Mouse (Mus musculus): ENCODE data around the gene Borcs5. TPM values are rescaled to one million over a fixed set of nuclear protein-coding genes. Genes with fewer than 3 reads are reported as not detected.

The Borcs5 gene
- total and polyA plus RNA-seq, 3 experiments = 10.2 to 16.4 (median 10.4) TPM

- H3K79me2 ChIP-seq (replicated peaks; ENCODE audit: control insufficient read depth, extremely low read depth, insufficient read depth, poor library complexity, severe bottlenecking) = no peaks in the 10 kb centered on the region
- no peaks in the 10 kb centered on the region for H3K27me3 ChIP-seq (replicated peaks)
- no peak for DNase-seq (ENCODE audit: extremely low read depth)
- TF ChIP-seq MYC (IDR thresholded peaks at IDR 0.05; ENCODE audit: low read depth, low read length) = no peak
- TF ChIP-seq ZKSCAN1 (IDR thresholded peaks at IDR 0.05; ENCODE audit: borderline replicate concordance, low read depth, low read length) = no peak
- TF ChIP-seq USF1 (IDR thresholded peaks at IDR 0.05; ENCODE audit: low read depth, low read length) = no peak
- no peak for TF ChIP-seq IRF4 (IDR thresholded peaks at IDR 0.05; ENCODE audit: low read depth, low read length)
- TF ChIP-seq E2F4 (IDR thresholded peaks at IDR 0.05; ENCODE audit: insufficient replicate concordance, low read depth, low read length) = no peak
- no peak for TF ChIP-seq MXI1 (IDR thresholded peaks at IDR 0.05; ENCODE audit: low read depth, low read length)
- no peak for TF ChIP-seq ELF1 (IDR thresholded peaks at IDR 0.05; ENCODE audit: low read depth, low read length)
- no peak for TF ChIP-seq TBP (conservative IDR thresholded peaks at IDR 0.05; ENCODE audit: low read depth, low read length)
- no peak for TF ChIP-seq UBTF (IDR thresholded peaks at IDR 0.05; ENCODE audit: low read depth, low read length)
- TF ChIP-seq JUND (conservative IDR thresholded peaks at IDR 0.05; ENCODE audit: low read depth, low read length) = no peak
- TF ChIP-seq JUN (IDR thresholded peaks at IDR 0.05; ENCODE audit: insufficient read depth, low read depth, low read length) = no peak
- no peak for TF ChIP-seq RCOR1 (conservative IDR thresholded peaks at IDR 0.05; ENCODE audit: low read depth, low read length)
- no peak for TF ChIP-seq USF2 (conservative IDR thresholded peaks at IDR 0.05; ENCODE audit: low read depth, low read length)
- dilution Hi-C loops (cut with MboI; ENCODE audit: extremely low pct_ligation_motif_present, extremely low pct_unique_long_range_greater_than_20kb, low sequenced_read_pairs) = no loop called here
- peaks cover 46 to 75% of the 10 kb centered on the region in 2 experiments for H3K36me3 ChIP-seq (replicated peaks in 1 of 2; ENCODE audit: control insufficient read depth in 1 of 2, insufficient read depth in 1 of 2, low read length in 1 of 2)
- H3K27ac ChIP-seq (ENCODE audit: insufficient read depth, low read depth) = no peak overlapping the region
- H3K4me3 ChIP-seq (replicated peaks in 1 of 3; ENCODE audit: low read depth in 2 of 3, low read length in 2 of 3, poor library complexity in 1 of 3) = no peak overlapping the region
- H3K4me1 ChIP-seq (ENCODE audit: control insufficient read depth in 1 of 2, insufficient read depth in 2 of 2) = peaks cover 3 to 4% of the 10 kb centered on the region in 2 experiments; a peak in 1 of 4 replicates
- in situ Hi-C loops (cut with MboI; ENCODE audit: low pct_ligation_motif_present, low pct_unique_long_range_greater_than_20kb, low sequenced_read_pairs) = no loop called here
- no peaks in the 10 kb centered on the region for H3K9me3 ChIP-seq (replicated peaks; ENCODE audit: low read length)
- H3K4me2 ChIP-seq (ENCODE audit: insufficient read depth, low read depth, poor library complexity, severe bottlenecking) = no peak overlapping the region
- no peak overlapping the region for H3K9ac ChIP-seq (ENCODE audit: insufficient read depth, low read depth)
These were observed 86.1 kb downstream of the Borcs5 start for GRCm38 (mm10) chr6:134725406-134725805.

DNA sequence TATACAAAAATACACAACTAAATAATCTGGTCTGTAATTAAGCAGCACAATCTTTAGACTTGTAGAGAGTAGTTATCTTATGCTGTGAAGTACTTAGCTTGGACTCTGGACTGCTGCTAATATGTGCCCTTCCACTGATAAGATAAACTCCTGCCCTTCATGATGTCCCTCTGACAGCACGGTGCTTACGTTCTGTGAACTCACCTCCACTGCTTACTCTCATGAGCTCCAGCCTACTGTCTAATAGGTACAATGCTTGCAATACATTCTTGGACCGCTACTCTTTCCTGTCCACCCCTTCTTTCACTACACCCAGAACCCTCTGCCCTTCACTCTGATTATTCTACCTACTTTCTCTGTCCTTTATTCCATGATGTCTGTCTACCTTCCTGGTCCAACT, 91.7 kb downstream of the Borcs5 start:
- Histone ChIP-seq H3K27ac (ENCODE audit: insufficient read depth, low read depth) (no peak overlapping the region), H3K36me3 (replicated peaks in 1 of 2; ENCODE audit: control insufficient read depth in 1 of 2, insufficient read depth in 1 of 2, low read length in 1 of 2) (peaks cover 17 to 56% of the 10 kb centered on the region in 2 experiments), H3K4me3 (replicated peaks in 1 of 3; ENCODE audit: low read depth in 2 of 3, low read length in 2 of 3, poor library complexity in 1 of 3) (no peak overlapping the region), H3K4me2 (ENCODE audit: insufficient read depth, low read depth, poor library complexity, severe bottlenecking) (no peak overlapping the region), H3K9ac (ENCODE audit: insufficient read depth, low read depth) (no peak overlapping the region), H3K4me1 (ENCODE audit: control insufficient read depth in 1 of 2, insufficient read depth in 2 of 2) (peaks cover 3 to 4% of the 10 kb centered on the region in 2 experiments; a peak in 1 of 4 replicates), H3K9me3 (replicated peaks; ENCODE audit: low read length) (no peaks in the 10 kb centered on the region), H3K79me2 (replicated peaks; ENCODE audit: control insufficient read depth, extremely low read depth, insufficient read depth, poor library complexity, severe bottlenecking) (no peaks in the 10 kb centered on the region), H3K27me3 (replicated peaks) (no peaks in the 10 kb centered on the region)
- dilution Hi-C loops (cut with MboI; ENCODE audit: extremely low pct_ligation_motif_present, extremely low pct_unique_long_range_greater_than_20kb, low sequenced_read_pairs) = no loop called here
- no peak for TF ChIP-seq SIN3A (IDR thresholded peaks at IDR 0.05; ENCODE audit: low read length)
- no peak for TF ChIP-seq UBTF (IDR thresholded peaks at IDR 0.05; ENCODE audit: low read depth, low read length)
- no peak for TF ChIP-seq CTCF (conservative IDR thresholded peaks at IDR 0.05 in 1 of 2, IDR thresholded peaks at IDR 0.05 in 1 of 2; ENCODE audit: low read depth in 2 of 2, low read length in 2 of 2)
- TF ChIP-seq TBP (conservative IDR thresholded peaks at IDR 0.05; ENCODE audit: low read depth, low read length) = no peak
- no peak for TF ChIP-seq NRF1 (IDR thresholded peaks at IDR 0.05; ENCODE audit: low read depth, low read length)
- TF ChIP-seq JUN (IDR thresholded peaks at IDR 0.05; ENCODE audit: insufficient read depth, low read depth, low read length) = no peak
- TF ChIP-seq RAD21 (IDR thresholded peaks at IDR 0.05; ENCODE audit: low read depth, low read length) = no peak
- TF ChIP-seq USF2 (conservative IDR thresholded peaks at IDR 0.05; ENCODE audit: low read depth, low read length) = no peak
- TF ChIP-seq SMC3 (IDR thresholded peaks at IDR 0.05; ENCODE audit: low read depth, low read length) = no peak
- TF ChIP-seq MEF2A (IDR thresholded peaks at IDR 0.05; ENCODE audit: borderline replicate concordance, low read depth, low read length) = no peak
- no peak for TF ChIP-seq GABPA (IDR thresholded peaks at IDR 0.05; ENCODE audit: insufficient replicate concordance, low read depth, low read length)
- TF ChIP-seq TCF12 (IDR thresholded peaks at IDR 0.05; ENCODE audit: low read depth, low read length) = no peak
- no peak for TF ChIP-seq USF1 (IDR thresholded peaks at IDR 0.05; ENCODE audit: low read depth, low read length)
- in situ Hi-C loops (cut with MboI; ENCODE audit: low pct_ligation_motif_present, low pct_unique_long_range_greater_than_20kb, low sequenced_read_pairs) = no loop called here
- DNase-seq (ENCODE audit: extremely low read depth) = no peak
